Mouse (Mus musculus) leukemia stem cell, adult 10-12 weeks (primary cell): ENCODE results near the gene Tulp3. TPM values are rescaled to one million over a fixed set of nuclear protein-coding genes. Genes with fewer than 3 reads are reported as not detected.

ENCODE experiments used
- polyA plus RNA-seq: library from polyadenylated mRNA; stranded (reverse); fragments of >175 nt; gene quantifications from 2 replicates; pipeline ENCODE4 v1.2.3, GENCODE M21; 2012; ENCODE audit warnings: low replicate concordance

Gene Tulp3
- polyA plus RNA-seq = 0.57 and 0.70 TPM in 2 replicates

GRCm38 (mm10) chr6:128355726-128356416 is at the start of gene Tulp3:
Tulp3 (minus strand) TSS chr6:128355851.

GRCm38 (mm10) chr6:128398996-128399395 is 43.3 kb upstream of the Tulp3 start, which contains the start of gene Nrip2:
Nrip2 (plus strand) TSS chr6:128399296.

GRCm38 (mm10) chr6:128375192-128375591 is 19.5 kb upstream of the Tulp3 start, which contains the start of the genes Tex52 and Gm44596:
Tex52 (plus strand) TSS chr6:128375456.
Gm44596 (plus strand) TSS chr6:128375503.

GRCm38 (mm10) chr6:128362381-128363006 is 6.8 kb upstream of the Tulp3 start, which contains the start of the genes Rhno1 and Foxm1:
Rhno1 (minus strand) TSS chr6:128362911.
Foxm1 (plus strand) TSS chr6:128362967.

GRCm38 (mm10) chr6:128300134-128301001 is 55.3 kb downstream of the Tulp3 start, which contains the start of gene Tead4:
Tead4 (minus strand) TSS chr6:128300823.

Other genes starting within 250 kb of the Tulp3 start
- 2.0 and 5.5 TPM in 2 replicates for gene Tspan9, start 212.3 kb downstream of the Tulp3 start, polyA plus RNA-seq
- 0.41 TPM in 1 of 2 replicates, not detected in the other for gene Tead4, start 55.0 kb downstream of the Tulp3 start, polyA plus RNA-seq
- gene Rhno1, start 7.1 kb upstream of the Tulp3 start, polyA plus RNA-seq = 32.6 and 53.8 TPM in 2 replicates
- 41.4 and 98.2 TPM in 2 replicates for gene Foxm1, start 7.1 kb upstream of the Tulp3 start, polyA plus RNA-seq
- not detected in 2 replicates for gene Tex52, start 19.6 kb upstream of the Tulp3 start, polyA plus RNA-seq
- gene Gm44596, start 19.7 kb upstream of the Tulp3 start, polyA plus RNA-seq = not detected in 2 replicates
- gene Nrip2, start 43.4 kb upstream of the Tulp3 start, polyA plus RNA-seq = not detected in 2 replicates
- gene Itfg2, start 69.1 kb upstream of the Tulp3 start, polyA plus RNA-seq = 21.7 and 25.3 TPM in 2 replicates
- 181 and 301 TPM in 2 replicates for gene Fkbp4, start 82.8 kb upstream of the Tulp3 start, polyA plus RNA-seq
- gene Pzp, start 170.9 kb upstream of the Tulp3 start, polyA plus RNA-seq = 0.39 TPM in 1 of 2 replicates, not detected in the other
- not detected in 2 replicates for gene A2ml1, start 225.8 kb upstream of the Tulp3 start, polyA plus RNA-seq